Mouse (Mus musculus): Measurements from ENCODE around the gene Smoc1. TPM values are rescaled to one million over a fixed set of nuclear protein-coding genes. Genes with fewer than 3 reads are reported as not detected.

Gene Smoc1
- total and polyA plus RNA-seq, 2 experiments from 2014 or later, result 2.7 to 5.9 TPM

- TF ChIP-seq CTCF (IDR thresholded peaks at IDR 0.05; ENCODE audit: low read depth) (no peak), EP300 (IDR thresholded peaks at IDR 0.05; ENCODE audit: low read depth) (no peak)
- Histone ChIP-seq H3K4me3 (ENCODE audit: low read depth, low read length) (no peak overlapping the region), H3K9ac (replicated peaks; ENCODE audit: low read depth, low read length) (no peak overlapping the region), H3K9me3 (replicated peaks; ENCODE audit: control insufficient read depth, low read length) (no peaks in the 10 kb centered on the region), H3K4me2 (ENCODE audit: low read depth, low read length) (no peak overlapping the region), H3K27ac (ENCODE audit: low read depth) (no peak overlapping the region), H3K27me3 (ENCODE audit: control insufficient read depth, insufficient read depth, low read length) (no peaks in the 10 kb centered on the region), H3K36me3 (replicated peaks; ENCODE audit: control insufficient read depth, insufficient read depth, low read length) (no peaks in the 10 kb centered on the region), H3K4me1 (ENCODE audit: control insufficient read depth, insufficient read depth) (no peaks in the 10 kb centered on the region)
- ATAC-seq (ENCODE audit: insufficient read depth, low read depth), result no peak
- DNase-seq (ENCODE audit: low spot score), result no peak
- whole genome bisulfite sequencing, result 79% methylated on average over 13 of the region's 13 CpGs
Observed at GRCm38 (mm10) chr12:80990901-80991445, 35.6 kb upstream of the Smoc1 start.

- 77% methylated on average over 10 of the region's 10 CpGs for WGBS
- Histone ChIP-seq H3K9me3 (replicated peaks; ENCODE audit: control insufficient read depth, low read length) (no peaks in the 10 kb centered on the region), H3K4me3 (ENCODE audit: low read depth, low read length) (no peak overlapping the region), H3K27ac (ENCODE audit: low read depth) (no peak overlapping the region), H3K27me3 (ENCODE audit: control insufficient read depth, insufficient read depth, low read length) (peaks cover 2% of the 10 kb centered on the region; the same call in 1 of the 2 replicates), H3K4me2 (ENCODE audit: low read depth, low read length) (no peak overlapping the region), H3K36me3 (replicated peaks; ENCODE audit: control insufficient read depth, insufficient read depth, low read length) (no peaks in the 10 kb centered on the region), H3K4me1 (ENCODE audit: control insufficient read depth, insufficient read depth) (no peaks in the 10 kb centered on the region), H3K9ac (replicated peaks; ENCODE audit: low read depth, low read length) (no peak overlapping the region)
- DNase-seq (ENCODE audit: low spot score) (no peak), ATAC-seq (ENCODE audit: insufficient read depth, low read depth) (no peak)
- no peak for TF ChIP-seq EP300 (IDR thresholded peaks at IDR 0.05; ENCODE audit: low read depth)
- no peak for TF ChIP-seq CTCF (IDR thresholded peaks at IDR 0.05; ENCODE audit: low read depth)
Observed at GRCm38 (mm10) chr12:80991806-80992205, 34.8 kb upstream of the Smoc1 start.

GRCm38 (mm10) chr12:80992540-80993122 is 34.0 kb upstream of the Smoc1 start:
- Histone ChIP-seq H3K27ac (ENCODE audit: low read depth) (no peak overlapping the region), H3K9me3 (replicated peaks; ENCODE audit: control insufficient read depth, low read length) (no peaks in the 10 kb centered on the region), H3K4me3 (ENCODE audit: low read depth, low read length) (no peak overlapping the region), H3K4me1 (ENCODE audit: control insufficient read depth, insufficient read depth) (no peaks in the 10 kb centered on the region), H3K4me2 (ENCODE audit: low read depth, low read length) (no peak overlapping the region), H3K36me3 (replicated peaks; ENCODE audit: control insufficient read depth, insufficient read depth, low read length) (no peaks in the 10 kb centered on the region), H3K27me3 (ENCODE audit: control insufficient read depth, insufficient read depth, low read length) (peaks cover 6% of the 10 kb centered on the region; the same call in 1 of the 2 replicates), H3K9ac (replicated peaks; ENCODE audit: low read depth, low read length) (no peak overlapping the region)
- 74% methylated on average over 8 of the region's 8 CpGs for WGBS
- ATAC-seq (ENCODE audit: insufficient read depth, low read depth) (no peak), DNase-seq (ENCODE audit: low spot score) (no peak)
- peak; percentile 22; the same call in 1 of the 2 replicates for TF ChIP-seq CTCF (IDR thresholded peaks at IDR 0.05; ENCODE audit: low read depth)
- no peak for TF ChIP-seq EP300 (IDR thresholded peaks at IDR 0.05; ENCODE audit: low read depth)

GRCm38 (mm10) chr12:80993773-80994172 is 32.8 kb upstream of the Smoc1 start:
- WGBS, result 82% methylated on average over 1 of the region's 1 CpGs
- no peak for TF ChIP-seq EP300 (IDR thresholded peaks at IDR 0.05; ENCODE audit: low read depth)
- TF ChIP-seq CTCF (IDR thresholded peaks at IDR 0.05; ENCODE audit: low read depth), result no peak

GRCm38 (mm10) chr12:80995326-80995725 is 31.3 kb upstream of the Smoc1 start:
- Histone ChIP-seq H3K9me3 (replicated peaks; ENCODE audit: control insufficient read depth, low read length) (no peaks in the 10 kb centered on the region), H3K36me3 (replicated peaks; ENCODE audit: control insufficient read depth, insufficient read depth, low read length) (no peaks in the 10 kb centered on the region), H3K27ac (ENCODE audit: low read depth) (no peak overlapping the region), H3K4me3 (ENCODE audit: low read depth, low read length) (no peak overlapping the region), H3K4me2 (ENCODE audit: low read depth, low read length) (no peak overlapping the region), H3K27me3 (ENCODE audit: control insufficient read depth, insufficient read depth, low read length) (peaks cover 19% of the 10 kb centered on the region), H3K9ac (replicated peaks; ENCODE audit: low read depth, low read length) (no peak overlapping the region), H3K4me1 (ENCODE audit: control insufficient read depth, insufficient read depth) (no peaks in the 10 kb centered on the region)
- WGBS, result 81% methylated on average over 4 of the region's 4 CpGs
- TF ChIP-seq EP300 (IDR thresholded peaks at IDR 0.05; ENCODE audit: low read depth), result no peak
- DNase-seq (ENCODE audit: low spot score), result no peak
- no peak for ATAC-seq (ENCODE audit: insufficient read depth, low read depth)

More at GRCm38 (mm10) chr12:80993773-80994172, 32.8 kb upstream of the Smoc1 start:
- no peaks in the 10 kb centered on the region for H3K36me3 ChIP-seq (replicated peaks; ENCODE audit: control insufficient read depth, insufficient read depth, low read length)
- H3K27me3 ChIP-seq (ENCODE audit: control insufficient read depth, insufficient read depth, low read length), result peaks cover 11% of the 10 kb centered on the region
- H3K4me1 ChIP-seq (ENCODE audit: control insufficient read depth, insufficient read depth), result no peaks in the 10 kb centered on the region
- H3K4me2 ChIP-seq (ENCODE audit: low read depth, low read length), result no peak overlapping the region
- no peak overlapping the region for H3K9ac ChIP-seq (replicated peaks; ENCODE audit: low read depth, low read length)
- ATAC-seq (ENCODE audit: insufficient read depth, low read depth) (no peak), DNase-seq (ENCODE audit: low spot score) (no peak)
- no peak overlapping the region for H3K27ac ChIP-seq (ENCODE audit: low read depth)
- no peak overlapping the region for H3K4me3 ChIP-seq (ENCODE audit: low read depth, low read length)
- H3K9me3 ChIP-seq (replicated peaks; ENCODE audit: control insufficient read depth, low read length), result no peaks in the 10 kb centered on the region

GRCm38 (mm10) chr12:80997652-80998051 is 29.0 kb upstream of the Smoc1 start:
- Histone ChIP-seq H3K4me1 (ENCODE audit: control insufficient read depth, insufficient read depth) (no peaks in the 10 kb centered on the region), H3K9me3 (replicated peaks; ENCODE audit: control insufficient read depth, low read length) (no peaks in the 10 kb centered on the region), H3K9ac (replicated peaks; ENCODE audit: low read depth, low read length) (no peak overlapping the region), H3K36me3 (replicated peaks; ENCODE audit: control insufficient read depth, insufficient read depth, low read length) (no peaks in the 10 kb centered on the region), H3K4me2 (ENCODE audit: low read depth, low read length) (no peak overlapping the region), H3K27me3 (ENCODE audit: control insufficient read depth, insufficient read depth, low read length) (peaks cover 19% of the 10 kb centered on the region), H3K27ac (ENCODE audit: low read depth) (no peak overlapping the region), H3K4me3 (ENCODE audit: low read depth, low read length) (no peak overlapping the region)
- ATAC-seq (ENCODE audit: insufficient read depth, low read depth) (no peak), DNase-seq (ENCODE audit: low spot score) (no peak)
- WGBS, result 83% methylated on average over 4 of the region's 4 CpGs
- TF ChIP-seq EP300 (IDR thresholded peaks at IDR 0.05; ENCODE audit: low read depth) (no peak), CTCF (IDR thresholded peaks at IDR 0.05; ENCODE audit: low read depth) (no peak)
